Mouse (Mus musculus): ENCODE results near the gene Zmiz2. TPM values are rescaled to one million over a fixed set of nuclear protein-coding genes. Genes with fewer than 3 reads are reported as not detected.

Gene Zmiz2
- polyA plus RNA-seq, 1 experiment from 2014 or later: 30.2 TPM

DNA sequence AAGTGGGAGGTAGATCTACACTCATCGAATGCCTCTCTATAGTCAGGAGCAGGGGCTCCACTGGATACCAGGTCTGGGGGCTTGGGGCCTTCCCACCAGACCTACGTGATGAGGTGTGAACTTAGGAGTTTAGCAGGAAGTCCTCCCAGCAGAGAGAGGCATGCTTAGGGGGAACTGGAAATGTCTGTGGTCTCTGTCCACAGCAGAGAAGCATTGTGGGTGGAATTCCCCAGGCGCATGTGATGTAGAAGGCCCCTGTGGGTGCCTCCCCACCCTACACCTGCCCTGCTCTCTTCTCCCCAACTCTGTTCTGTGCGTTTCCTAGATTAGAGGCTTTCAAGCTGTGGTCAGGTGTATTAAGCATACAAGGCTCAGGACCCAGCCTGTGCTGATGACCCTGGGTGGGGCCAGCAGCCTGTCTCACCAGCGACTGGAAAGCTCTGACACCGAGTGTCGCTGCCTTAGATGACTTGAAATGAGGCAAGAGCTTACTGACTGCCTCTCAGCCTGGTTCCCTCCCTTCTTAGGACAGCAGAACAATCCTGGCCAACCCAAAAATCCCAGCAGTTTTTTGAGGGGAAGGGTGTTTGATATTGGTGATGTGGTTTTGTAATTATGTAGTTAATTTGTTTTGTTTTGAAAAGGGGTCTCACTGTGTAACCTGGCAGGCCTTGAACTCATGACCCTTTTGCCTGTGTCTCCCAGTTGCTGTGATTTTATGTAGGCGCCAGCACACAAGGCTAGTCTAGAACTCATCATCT is 2.8 kb downstream of the Zmiz2 start:
- Histone ChIP-seq H3K27ac (ENCODE audit: low read length) (no peak overlapping the region), H3K27me3 (ENCODE audit: control insufficient read depth, insufficient read depth, low read depth, low read length) (no peaks in the 10 kb centered on the region), H3K36me3 (ENCODE audit: control insufficient read depth, insufficient read depth, low read length) (peaks cover 20% of the 10 kb centered on the region; the same call in 1 of the 2 replicates), H3K9me3 (replicated peaks; ENCODE audit: control insufficient read depth, low read length, poor library complexity, severe bottlenecking) (no peaks in the 10 kb centered on the region), H3K4me1 (ENCODE audit: control insufficient read depth, insufficient read depth, low read length) (peaks cover 21% of the 10 kb centered on the region), H3K4me3 (ENCODE audit: low read depth, low read length) (no peak overlapping the region), H3K4me2 (ENCODE audit: low read length) (no peak overlapping the region), H3K9ac (ENCODE audit: low read depth, low read length) (no peak overlapping the region)
- 97% methylated on average over 8 of the region's 8 CpGs for WGBS
- no peak for ATAC-seq

- Histone ChIP-seq H3K27me3 (ENCODE audit: control insufficient read depth, insufficient read depth, low read depth, low read length) (no peaks in the 10 kb centered on the region), H3K4me2 (ENCODE audit: low read length) (no peak overlapping the region), H3K9me3 (replicated peaks; ENCODE audit: control insufficient read depth, low read length, poor library complexity, severe bottlenecking) (no peaks in the 10 kb centered on the region), H3K4me3 (ENCODE audit: low read depth, low read length) (no peak overlapping the region), H3K36me3 (ENCODE audit: control insufficient read depth, insufficient read depth, low read length) (peaks cover 30% of the 10 kb centered on the region), H3K27ac (ENCODE audit: low read length) (no peak overlapping the region), H3K4me1 (ENCODE audit: control insufficient read depth, insufficient read depth, low read length) (peaks cover 21% of the 10 kb centered on the region), H3K9ac (ENCODE audit: low read depth, low read length) (no peak overlapping the region)
- 90% methylated on average over 6 of the region's 6 CpGs for WGBS
- no peak for ATAC-seq
Observed at GRCm38 (mm10) chr11:6392857-6393256, 4.0 kb downstream of the Zmiz2 start.

DNA sequence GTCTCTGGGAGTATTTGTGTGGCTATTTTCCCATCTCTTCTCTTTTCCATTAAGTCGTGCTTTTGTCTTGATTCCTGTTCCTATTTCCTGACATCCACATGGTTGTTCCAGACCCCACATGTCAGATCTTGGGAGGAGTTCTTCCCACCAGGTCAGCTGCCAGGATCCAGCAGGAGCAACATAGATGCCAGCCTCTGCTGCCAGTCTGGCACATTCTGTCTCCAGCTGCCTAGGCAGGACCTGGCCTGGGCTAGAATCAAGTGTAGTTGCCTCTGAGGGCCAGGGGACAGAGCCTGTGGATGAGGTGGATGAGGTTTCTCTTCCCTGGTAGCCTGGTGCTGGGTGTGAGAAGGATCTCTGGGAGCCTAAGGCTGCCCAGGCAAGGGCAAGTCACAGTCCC is 5.0 kb downstream of the Zmiz2 start:
- peaks cover 40% of the 10 kb centered on the region for H3K36me3 ChIP-seq (ENCODE audit: control insufficient read depth, insufficient read depth, low read length)
- H3K27me3 ChIP-seq (ENCODE audit: control insufficient read depth, insufficient read depth, low read depth, low read length): no peaks in the 10 kb centered on the region
- 86% methylated on average over 1 of the region's 1 CpGs for WGBS
- no peak overlapping the region for H3K4me2 ChIP-seq (ENCODE audit: low read length)
- no peak overlapping the region for H3K9ac ChIP-seq (ENCODE audit: low read depth, low read length)
- H3K27ac ChIP-seq (ENCODE audit: low read length): no peak overlapping the region
- H3K4me1 ChIP-seq (ENCODE audit: control insufficient read depth, insufficient read depth, low read length): peaks cover 21% of the 10 kb centered on the region
- no peak for ATAC-seq
- no peak overlapping the region for H3K4me3 ChIP-seq (ENCODE audit: low read depth, low read length)
- no peaks in the 10 kb centered on the region for H3K9me3 ChIP-seq (replicated peaks; ENCODE audit: control insufficient read depth, low read length, poor library complexity, severe bottlenecking)

DNA sequence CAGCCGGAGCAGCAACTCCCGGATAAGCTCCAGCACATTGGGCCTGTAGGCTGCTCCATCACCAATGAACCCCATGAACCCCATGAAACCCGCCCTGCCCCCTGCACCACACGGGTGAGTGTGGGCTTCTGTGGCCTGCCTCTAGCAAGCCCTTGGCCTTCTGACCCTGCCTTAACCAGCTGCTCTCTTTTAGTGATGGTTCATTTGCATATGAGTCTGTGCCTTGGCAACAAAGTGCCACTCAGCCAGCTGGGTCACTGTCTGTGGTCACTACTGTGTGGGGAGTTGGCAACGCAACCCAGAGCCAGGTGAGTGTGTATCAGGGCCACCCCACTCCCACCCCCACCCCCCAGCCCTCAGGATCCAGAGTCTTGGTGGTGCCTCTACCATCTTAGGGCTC is 6.7 kb downstream of the Zmiz2 start:
- Histone ChIP-seq H3K9me3 (replicated peaks; ENCODE audit: control insufficient read depth, low read length, poor library complexity, severe bottlenecking) (no peaks in the 10 kb centered on the region), H3K4me3 (ENCODE audit: low read depth, low read length) (no peak overlapping the region), H3K4me1 (ENCODE audit: control insufficient read depth, insufficient read depth, low read length) (peaks cover 14% of the 10 kb centered on the region), H3K27ac (ENCODE audit: low read length) (no peak overlapping the region), H3K27me3 (ENCODE audit: control insufficient read depth, insufficient read depth, low read depth, low read length) (no peaks in the 10 kb centered on the region), H3K4me2 (ENCODE audit: low read length) (no peak overlapping the region), H3K9ac (ENCODE audit: low read depth, low read length) (no peak overlapping the region), H3K36me3 (ENCODE audit: control insufficient read depth, insufficient read depth, low read length) (peaks cover 54% of the 10 kb centered on the region)
- ATAC-seq: no peak
- WGBS: 84% methylated on average over 5 of the region's 5 CpGs

DNA sequence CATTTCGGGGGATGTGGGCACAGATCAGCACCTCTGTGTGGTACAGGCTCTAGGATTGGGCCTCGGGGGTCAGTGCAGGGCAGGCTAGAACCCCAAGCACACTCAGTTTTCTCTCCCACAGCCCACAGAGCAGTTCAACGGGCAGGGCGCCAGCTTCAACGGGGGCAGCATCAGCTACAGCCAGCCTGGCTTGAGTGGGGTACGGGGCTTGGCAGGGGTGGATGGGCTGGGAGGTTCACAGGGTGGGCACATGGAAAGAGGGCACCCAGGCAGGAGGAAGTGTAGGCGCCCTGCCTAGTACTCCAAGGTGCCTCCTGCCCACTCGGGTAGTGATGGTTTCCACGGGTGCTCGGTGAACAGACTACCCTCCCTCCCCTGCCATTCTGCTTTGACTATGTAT is 9.3 kb downstream of the Zmiz2 start:
- no peak for ATAC-seq
- no peak overlapping the region for H3K4me3 ChIP-seq (ENCODE audit: low read depth, low read length)
- H3K36me3 ChIP-seq (ENCODE audit: control insufficient read depth, insufficient read depth, low read length): peaks cover 68% of the 10 kb centered on the region
- H3K27ac ChIP-seq (ENCODE audit: low read length): no peak overlapping the region
- H3K27me3 ChIP-seq (ENCODE audit: control insufficient read depth, insufficient read depth, low read depth, low read length): no peaks in the 10 kb centered on the region
- no peak overlapping the region for H3K9ac ChIP-seq (ENCODE audit: low read depth, low read length)
- no peaks in the 10 kb centered on the region for H3K4me1 ChIP-seq (ENCODE audit: control insufficient read depth, insufficient read depth, low read length)
- 95% methylated on average over 9 of the region's 10 CpGs for WGBS
- no peak overlapping the region for H3K4me2 ChIP-seq (ENCODE audit: low read length)
- no peaks in the 10 kb centered on the region for H3K9me3 ChIP-seq (replicated peaks; ENCODE audit: control insufficient read depth, low read length, poor library complexity, severe bottlenecking)

- Histone ChIP-seq H3K9me3 (replicated peaks; ENCODE audit: control insufficient read depth, low read length, poor library complexity, severe bottlenecking) (no peaks in the 10 kb centered on the region), H3K27ac (ENCODE audit: low read length) (no peak overlapping the region), H3K9ac (ENCODE audit: low read depth, low read length) (no peak overlapping the region), H3K4me3 (ENCODE audit: low read depth, low read length) (no peak overlapping the region), H3K4me1 (ENCODE audit: control insufficient read depth, insufficient read depth, low read length) (no peaks in the 10 kb centered on the region), H3K27me3 (ENCODE audit: control insufficient read depth, insufficient read depth, low read depth, low read length) (no peaks in the 10 kb centered on the region), H3K4me2 (ENCODE audit: low read length) (no peak overlapping the region), H3K36me3 (ENCODE audit: control insufficient read depth, insufficient read depth, low read length) (peaks cover 68% of the 10 kb centered on the region)
- 88% methylated on average over 19 of the region's 19 CpGs for WGBS
- no peak for ATAC-seq
Observed at GRCm38 (mm10) chr11:6402515-6403510, 13.9 kb downstream of the Zmiz2 start.

DNA sequence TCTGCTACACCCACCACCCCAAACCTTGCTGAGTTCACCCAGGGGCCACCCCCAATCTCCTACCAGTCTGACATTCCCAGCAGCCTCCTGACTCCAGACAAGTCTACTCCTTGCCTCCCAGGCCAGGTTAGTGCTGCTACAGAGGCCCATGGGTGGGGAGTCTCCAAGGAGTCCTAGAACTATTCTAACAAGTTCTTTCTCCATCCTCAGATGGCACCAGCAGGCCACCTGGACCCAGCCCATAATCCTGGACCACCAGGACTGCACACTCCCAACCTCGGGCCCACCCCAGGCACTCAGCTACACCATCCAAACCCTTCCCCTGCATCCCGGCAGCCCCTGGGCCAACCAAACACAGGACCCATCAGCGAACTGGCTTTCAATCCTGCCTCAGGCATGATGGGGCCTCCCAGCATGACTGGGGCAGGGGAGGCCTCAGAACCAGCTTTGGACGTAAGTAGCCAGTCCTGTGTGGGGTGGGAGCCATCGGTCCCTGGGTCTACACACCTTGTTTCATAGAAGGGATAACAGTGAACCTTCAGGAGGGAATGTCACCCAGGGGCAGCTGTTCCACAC is 15.0 kb downstream of the Zmiz2 start:
- Histone ChIP-seq H3K9ac (ENCODE audit: low read depth, low read length) (no peak overlapping the region), H3K4me3 (ENCODE audit: low read depth, low read length) (no peak overlapping the region), H3K4me2 (ENCODE audit: low read length) (no peak overlapping the region), H3K4me1 (ENCODE audit: control insufficient read depth, insufficient read depth, low read length) (no peaks in the 10 kb centered on the region), H3K27ac (ENCODE audit: low read length) (no peak overlapping the region), H3K27me3 (ENCODE audit: control insufficient read depth, insufficient read depth, low read depth, low read length) (no peaks in the 10 kb centered on the region), H3K36me3 (ENCODE audit: control insufficient read depth, insufficient read depth, low read length) (peaks cover 57% of the 10 kb centered on the region), H3K9me3 (replicated peaks; ENCODE audit: control insufficient read depth, low read length, poor library complexity, severe bottlenecking) (no peaks in the 10 kb centered on the region)
- 98% methylated on average over 5 of the region's 5 CpGs for WGBS
- ATAC-seq: no peak

DNA sequence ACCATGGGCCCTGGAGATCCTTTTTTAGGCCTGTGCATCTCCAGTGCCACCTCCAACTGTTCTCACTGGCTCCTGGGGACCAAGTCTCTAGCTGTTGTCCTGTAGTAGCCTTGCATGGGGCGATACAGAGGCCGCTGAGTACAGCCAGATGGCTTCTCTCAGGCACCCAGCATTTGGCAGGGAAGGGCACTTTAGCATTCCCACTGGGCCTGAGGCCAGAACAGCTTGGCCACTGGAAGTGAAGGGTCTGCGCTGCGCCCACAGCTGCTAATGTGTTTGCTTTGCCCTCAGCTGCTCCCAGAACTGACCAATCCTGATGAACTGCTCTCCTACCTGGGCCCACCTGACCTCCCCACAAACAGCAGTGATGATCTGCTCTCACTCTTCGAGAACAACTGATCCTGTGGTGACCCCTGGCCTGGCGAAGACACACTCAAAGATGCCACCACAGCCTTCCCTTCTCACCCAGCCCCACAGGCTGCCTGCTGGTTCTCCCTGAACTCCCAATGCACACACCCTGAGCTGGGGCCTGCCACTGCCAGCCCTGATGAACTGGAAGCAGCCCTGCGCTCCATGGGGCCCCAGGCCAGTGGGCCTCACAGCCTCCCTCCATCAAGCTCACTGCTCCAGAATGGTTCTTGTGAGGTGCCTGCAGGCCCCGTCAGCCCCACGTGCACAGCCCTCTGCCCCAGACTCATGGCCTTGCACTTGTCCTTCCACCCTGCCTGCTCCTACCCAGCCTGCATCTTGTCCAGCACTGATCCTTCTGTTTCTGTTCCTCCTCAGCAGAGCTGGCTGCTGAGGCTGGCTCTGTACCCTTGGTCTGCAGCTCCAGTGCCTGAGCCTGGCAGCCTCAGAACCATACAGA is 16.1 kb downstream of the Zmiz2 start:
- no peak overlapping the region; the same call in 1 of the 2 replicates for H3K9ac ChIP-seq (ENCODE audit: low read depth, low read length)
- H3K4me1 ChIP-seq (ENCODE audit: control insufficient read depth, insufficient read depth, low read length): no peaks in the 10 kb centered on the region
- H3K27ac ChIP-seq (ENCODE audit: low read length): peak overlapping the region; percentile 60
- no peaks in the 10 kb centered on the region for H3K9me3 ChIP-seq (replicated peaks; ENCODE audit: control insufficient read depth, low read length, poor library complexity, severe bottlenecking)
- no peak overlapping the region for H3K4me2 ChIP-seq (ENCODE audit: low read length)
- WGBS: 94% methylated on average over 9 of the region's 9 CpGs
- peaks cover 48% of the 10 kb centered on the region for H3K36me3 ChIP-seq (ENCODE audit: control insufficient read depth, insufficient read depth, low read length)
- no peak for ATAC-seq
- no peak overlapping the region for H3K4me3 ChIP-seq (ENCODE audit: low read depth, low read length)
- no peaks in the 10 kb centered on the region for H3K27me3 ChIP-seq (ENCODE audit: control insufficient read depth, insufficient read depth, low read depth, low read length)

All from midbrain, embryonic 16.5 days (tissue).